Mouse (Mus musculus) erythroblast, embryonic 14.5 days (primary cell): Measurements from ENCODE around the gene Ing4.

Source experiments
- GATA1 ChIP-seq: IDR thresholded peaks from 2 replicates; pipeline ENCODE4 v1.6.1; 2012; ENCODE audit warnings: low read length, inconsistent platforms, mixed read lengths
- TAL1 ChIP-seq: IDR thresholded peaks from 3 replicates; pipeline ENCODE4 v1.6.1; 2012; ENCODE audit warnings: low read length, inconsistent platforms, mixed read lengths

DNA sequence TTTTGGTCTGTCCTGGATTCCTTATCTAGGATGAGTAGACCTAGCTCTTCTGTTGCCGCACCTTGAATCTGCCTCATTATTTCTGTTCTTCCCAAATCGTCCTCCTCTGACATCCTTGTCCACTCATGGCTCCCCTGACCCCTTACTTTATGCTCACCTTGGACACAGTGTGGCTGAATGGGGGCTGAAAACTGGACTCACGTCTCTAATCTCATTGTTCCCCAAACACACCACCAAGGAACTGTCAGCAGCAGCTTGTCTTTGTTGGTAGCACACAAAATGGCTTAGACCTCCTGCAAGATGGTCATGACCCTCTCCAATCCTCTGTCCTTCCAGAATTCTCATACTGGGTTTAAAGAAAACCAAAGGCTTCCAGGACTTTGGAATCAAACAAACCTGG lies 48.4 kb downstream of the Ing4 start:
- TF ChIP-seq GATA1 (no peak), TAL1 (no peak)
